Mouse (Mus musculus): ENCODE measurements around the gene Fgfr2. TPM values are rescaled to one million over a fixed set of nuclear protein-coding genes. Genes with fewer than 3 reads are reported as not detected.

Fgfr2 gene
- total RNA-seq, 2 experiments from 2014 or later: 190 to 480 TPM

- DNase-seq: peak; percentile 36 to 55
These were observed 507.8 kb downstream of the Fgfr2 start for GRCm38 (mm10) chr7:132615346-132615745.

- no peak for DNase-seq
These were observed 511.6 kb downstream of the Fgfr2 start for GRCm38 (mm10) chr7:132611530-132611929.

GRCm38 (mm10) chr7:132610468-132611318, 512.5 kb downstream of the Fgfr2 start, which contains the start of gene Lhpp:
Gene Lhpp, plus strand, starts transcription at chr7:132610638.
- DNase-seq: peak; percentile 91 to 92

- DNase-seq: no peak
These were observed 514.7 kb downstream of the Fgfr2 start for GRCm38 (mm10) chr7:132608316-132609020.

GRCm38 (mm10) chr7:132605689-132606088, 517.5 kb downstream of the Fgfr2 start:
- DNase-seq: no peak

GRCm38 (mm10) chr7:132604720-132605119, 518.4 kb downstream of the Fgfr2 start:
- DNase-seq: no peak

- no peak for DNase-seq
These were observed 522.2 kb downstream of the Fgfr2 start for GRCm38 (mm10) chr7:132600926-132601325.

- no peak for DNase-seq
These were observed 523.1 kb downstream of the Fgfr2 start for GRCm38 (mm10) chr7:132600026-132600425.

GRCm38 (mm10) chr7:132599071-132599975, 523.8 kb downstream of the Fgfr2 start, which contains the start of gene Nkx1-2:
Gene Nkx1-2, minus strand, starts transcription at chr7:132599637.
- no peak for DNase-seq

GRCm38 (mm10) chr7:132597251-132598041, 525.7 kb downstream of the Fgfr2 start:
- peak; percentile 24 to 25 for DNase-seq

- no peak for DNase-seq
These were observed 526.4 kb downstream of the Fgfr2 start for GRCm38 (mm10) chr7:132596557-132597250.

GRCm38 (mm10) chr7:132595787-132596186, 527.4 kb downstream of the Fgfr2 start:
- DNase-seq: no peak

- DNase-seq: no peak
These were observed 528.8 kb downstream of the Fgfr2 start for GRCm38 (mm10) chr7:132594325-132594724.

- no peak for DNase-seq
These were observed 529.4 kb downstream of the Fgfr2 start for GRCm38 (mm10) chr7:132593762-132594161.

- no peak for DNase-seq
These were observed 533.5 kb downstream of the Fgfr2 start for GRCm38 (mm10) chr7:132589610-132590009.

GRCm38 (mm10) chr7:132587167-132587566, 536.0 kb downstream of the Fgfr2 start:
- DNase-seq: no peak

- no peak for DNase-seq
These were observed 537.3 kb downstream of the Fgfr2 start for GRCm38 (mm10) chr7:132585695-132586491.

GRCm38 (mm10) chr7:132581441-132581840, 541.7 kb downstream of the Fgfr2 start:
- peak; percentile 29 to 49 for DNase-seq

- no peak for DNase-seq
These were observed 542.6 kb downstream of the Fgfr2 start for GRCm38 (mm10) chr7:132580511-132580910.

- peak in 1 of 2 experiments; percentile 10 for DNase-seq
These were observed 546.3 kb downstream of the Fgfr2 start for GRCm38 (mm10) chr7:132576891-132577290.

All from adrenal gland, postnatal 36 days (tissue).